Mouse (Mus musculus) mouse embryonic stem cell (cell line): ENCODE measurements around the gene Zfp109.

Source experiments
- in situ Hi-C, 2 experiments: fragments of 300-500 bp; cut with MboI; formaldehyde crosslinking; loops; 1 replicate in 1 of 2; 3 replicates in 1 of 2; pipeline ENCODE4 v1.14.3; 2019 to 2020; ENCODE audit warnings: low sequenced_read_pairs in 2 of 2, low pct_unique_long_range_greater_than_20kb in 1 of 2, mixed read lengths in 1 of 2; ENCODE audit not compliant: unreplicated experiment in 1 of 2

Gene Zfp109

GRCm38 (mm10) chr7:24237040-24237791 lies at the start of gene Zfp109:
Zfp109 (minus strand) TSS chr7:24237560.
- in situ Hi-C loops, result no loop called here

GRCm38 (mm10) chr7:24286916-24287315 lies 49.6 kb upstream of the Zfp109 start:
- in situ Hi-C loops, result loop anchor here (5.0 to 25.0 kb wide), 3 partner anchors 132 to 325 kb away; partner anchors contain the start of genes Vmn1r180 (in 1 of the 2) and Vmn1r181 (in 1 of the 2)

DNA sequence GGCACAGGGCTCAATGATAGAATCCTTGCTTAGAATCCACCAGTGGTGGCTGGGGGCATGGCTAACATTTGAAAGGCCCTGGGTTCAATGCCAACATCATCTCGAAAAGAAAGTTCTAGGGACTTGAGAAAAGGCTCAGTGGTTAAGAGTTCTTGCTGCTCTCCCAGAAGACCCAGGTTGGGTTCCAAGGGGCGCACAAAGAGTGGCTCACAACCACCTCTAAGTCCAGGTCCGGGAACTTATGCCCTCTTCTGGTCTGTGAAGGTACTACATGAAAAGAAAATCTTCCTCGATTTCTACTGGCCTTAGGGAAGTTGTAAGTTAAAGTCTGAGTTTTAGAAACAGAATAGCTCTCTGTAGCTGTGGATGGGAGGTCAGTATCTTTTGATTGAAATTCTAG lies 48.7 kb upstream of the Zfp109 start:
- in situ Hi-C loops, result loop anchor here (5.0 to 25.0 kb wide), 3 partner anchors 131 to 324 kb away; partner anchors contain the start of genes Vmn1r180 (in 1 of the 2) and Vmn1r181 (in 1 of the 2)

GRCm38 (mm10) chr7:24280858-24281145 lies 43.4 kb upstream of the Zfp109 start:
- in situ Hi-C loops, result loop anchor here (10.0 to 25.0 kb wide), 2 partner anchors 126 to 319 kb away; partner anchors contain the start of genes Vmn1r180 (in 1 of the 2) and Vmn1r181 (in 1 of the 2)

DNA sequence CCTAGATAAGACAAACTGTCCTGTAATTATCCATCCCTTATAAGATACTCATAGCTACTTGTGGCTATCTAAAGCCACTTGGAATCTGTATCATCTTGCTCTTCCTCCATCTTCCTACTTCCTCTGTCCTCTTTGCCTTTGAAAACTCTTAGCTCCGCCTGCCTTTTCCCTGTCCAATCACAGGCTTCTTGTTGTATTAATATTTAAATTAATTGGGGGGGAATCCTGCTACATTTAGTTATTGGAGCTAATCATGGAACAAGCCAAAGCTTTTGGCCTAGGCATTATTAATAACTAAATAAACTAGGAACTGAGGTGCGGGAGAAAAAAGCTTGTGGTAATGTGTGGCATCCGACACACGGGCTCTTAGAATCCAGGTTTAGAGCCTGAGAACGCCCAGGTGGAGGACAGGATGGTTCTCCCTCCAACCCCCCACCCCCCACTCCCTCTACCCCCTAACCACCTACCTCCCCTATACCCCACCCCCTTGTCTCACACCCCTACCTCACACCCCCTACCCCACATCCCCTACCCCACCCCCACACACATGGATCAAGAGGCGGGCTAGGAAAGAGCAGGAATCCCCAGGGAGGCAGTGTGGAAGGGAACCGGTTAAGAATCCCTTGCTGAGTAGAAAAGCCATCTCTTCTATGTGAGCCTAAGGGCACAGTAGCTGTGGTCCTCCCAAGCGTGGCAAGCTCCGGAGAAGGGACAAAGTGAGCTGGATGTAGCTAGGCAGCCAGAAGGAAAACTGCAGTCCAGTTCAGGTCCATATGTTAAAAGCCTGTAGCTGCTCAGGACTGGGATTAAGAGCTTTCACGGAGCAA lies 42.9 kb upstream of the Zfp109 start:
- in situ Hi-C loops, result loop anchor here (10.0 to 25.0 kb wide), 2 partner anchors 125 to 318 kb away; partner anchors contain the start of genes Vmn1r180 (in 1 of the 2) and Vmn1r181 (in 1 of the 2)

DNA sequence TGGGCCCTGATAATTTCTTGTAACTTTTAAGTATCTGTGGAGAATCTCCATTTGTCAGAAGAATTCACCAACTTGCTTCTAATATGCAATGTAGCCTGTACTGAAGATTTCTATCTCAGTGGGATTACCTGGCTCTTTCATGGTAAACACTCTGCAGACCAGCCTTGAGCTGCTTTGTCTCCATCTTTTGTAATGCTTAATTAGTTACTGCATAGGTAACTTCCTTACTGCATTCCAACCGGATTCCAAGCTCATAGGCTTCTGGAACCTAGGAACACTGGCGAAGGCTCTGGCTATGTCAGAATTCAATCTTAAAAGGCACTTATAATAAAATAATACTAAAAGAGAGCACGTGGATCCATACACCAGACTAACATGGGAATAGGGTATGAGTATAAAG lies 41.4 kb upstream of the Zfp109 start:
- in situ Hi-C loops, result loop anchor here in 1 of 2 experiments (25.0 kb wide), 1 partner anchor 316 kb away; the partner anchor contains the start of genes Vmn1r180 and Vmn1r181

DNA sequence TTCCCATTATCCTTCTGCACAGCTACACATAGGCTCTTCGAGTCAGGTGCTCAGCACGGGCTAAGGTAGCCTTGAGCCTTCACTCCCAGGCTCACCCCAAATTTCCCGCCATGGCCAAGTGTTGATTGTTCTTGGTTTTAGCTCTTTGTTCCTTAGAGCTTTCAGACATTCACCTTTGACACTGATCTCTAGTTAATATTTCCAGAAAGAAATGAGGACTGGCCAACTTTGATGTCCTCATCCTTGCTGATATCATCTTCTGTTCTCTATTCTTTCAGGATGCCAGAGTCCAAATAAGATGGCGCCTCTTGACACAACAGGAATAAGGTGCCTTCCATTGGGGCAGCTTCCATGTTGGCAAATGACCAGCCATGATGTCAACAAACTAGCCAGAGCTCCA lies 37.1 kb upstream of the Zfp109 start:
- in situ Hi-C loops, result no loop called here

DNA sequence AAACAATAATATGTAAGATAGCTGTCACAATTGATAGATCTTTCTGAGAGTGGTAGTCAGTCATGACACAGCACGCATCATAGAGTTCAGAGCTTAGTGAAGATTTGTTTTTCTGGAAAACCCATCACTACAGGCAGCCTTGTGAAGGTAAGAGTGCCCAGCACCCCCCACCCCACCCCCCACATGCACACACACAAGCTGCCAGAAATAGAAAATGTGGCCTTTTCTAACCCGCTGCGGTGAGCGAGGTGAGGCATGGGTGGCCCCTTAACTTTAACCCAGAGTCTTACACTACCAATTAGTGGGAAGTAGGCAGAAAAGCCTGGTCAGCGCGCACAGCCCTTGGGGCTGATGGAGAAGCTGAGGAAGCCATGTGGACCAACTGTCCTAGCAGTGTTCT lies 33.8 kb upstream of the Zfp109 start:
- in situ Hi-C loops, result no loop called here

GRCm38 (mm10) chr7:24270288-24270672 lies 32.9 kb upstream of the Zfp109 start, which contains the start of gene Zfp93:
Zfp93 (plus strand) TSS chr7:24270420.
- in situ Hi-C loops, result no loop called here

- in situ Hi-C loops, result no loop called here
Measured at GRCm38 (mm10) chr7:24269667-24270287, 32.4 kb upstream of the Zfp109 start.

DNA sequence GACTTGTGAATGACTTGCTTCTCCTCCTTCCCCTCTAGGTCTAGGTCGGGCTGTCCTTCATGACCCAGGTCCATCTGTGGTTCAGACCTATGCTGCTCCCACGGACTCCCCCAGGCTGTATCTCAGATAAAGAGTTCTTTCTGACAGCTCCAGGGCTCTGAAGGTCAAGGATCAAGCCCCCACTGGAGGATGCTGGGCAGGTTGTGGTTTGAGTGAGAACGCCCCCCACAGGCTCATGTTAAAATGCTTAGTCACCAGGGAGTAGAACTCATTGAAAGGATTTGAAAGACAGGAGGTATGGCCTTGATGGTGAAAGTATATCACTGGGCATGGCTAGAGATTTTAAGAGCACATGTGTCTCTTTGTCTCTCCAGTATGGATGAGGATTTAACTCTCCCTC lies 31.9 kb upstream of the Zfp109 start:
- in situ Hi-C loops, result no loop called here

- in situ Hi-C loops, result no loop called here
Measured at GRCm38 (mm10) chr7:24268176-24269155, 31.1 kb upstream of the Zfp109 start.

GRCm38 (mm10) chr7:24260000-24260312 lies 22.6 kb upstream of the Zfp109 start:
- in situ Hi-C loops, result no loop called here

- in situ Hi-C loops, result no loop called here
Measured at GRCm38 (mm10) chr7:24259306-24259999, 22.1 kb upstream of the Zfp109 start.

GRCm38 (mm10) chr7:24254633-24255474 lies 17.5 kb upstream of the Zfp109 start, which contains the start of gene Zfp108:
Zfp108 (plus strand) TSS chr7:24254794.
- in situ Hi-C loops, result no loop called here

- in situ Hi-C loops, result no loop called here
Measured at GRCm38 (mm10) chr7:24253779-24254615, 16.6 kb upstream of the Zfp109 start.
